Mouse (Mus musculus) liver, postnatal 0 days (tissue): ENCODE results near the gene Ttc36.

ENCODE experiments used
- CTCF ChIP-seq: sonication (generic); IDR thresholded peaks from 2 replicates; pipeline ENCODE4 v1.5.1; 2016; ENCODE audit warnings: antibody characterized with exemption, low read depth
- EP300 ChIP-seq: IDR thresholded peaks from 2 replicates; pipeline ENCODE4 v1.6.1; 2016; ENCODE audit warnings: antibody characterized with exemption, low read depth, mild to moderate bottlenecking

- TF ChIP-seq CTCF (no peak), EP300 (no peak)
Measured at GRCm38 (mm10) chr9:44810316-44810715, 7.4 kb upstream of the Ttc36 start.
